Mouse (Mus musculus) hindbrain, embryonic 13.5 days (tissue): ENCODE results near the gene Ywhag. TPM values are rescaled to one million over a fixed set of nuclear protein-coding genes. Genes with fewer than 3 reads are reported as not detected.

Source experiments
- ATAC-seq: fragments of 200-750 bp; cut with Nextera tagmentation; 2 replicates; pipeline ENCODE4 v1.8.0; 2017; ENCODE audit warnings: moderate TSS enrichment; ENCODE audit not compliant: low FRiP score
- H3K27ac ChIP-seq: fragments of 300-500 bp; sonication (generic); 2 replicates; pipeline ENCODE4 v1.5.1; 2015; ENCODE audit warnings: inconsistent platforms, mild to moderate bottlenecking, moderate library complexity
- H3K27me3 ChIP-seq: fragments of 300-500 bp; sonication (generic); 2 replicates; pipeline ENCODE4 v1.6.1; 2015; ENCODE audit warnings: mild to moderate bottlenecking, inconsistent platforms
- H3K36me3 ChIP-seq: fragments of 300-500 bp; sonication (generic); 2 replicates; pipeline ENCODE4 v1.6.1; 2015; ENCODE audit warnings: mild to moderate bottlenecking, inconsistent platforms
- H3K4me1 ChIP-seq: fragments of 300-500 bp; sonication (generic); replicated peaks from 2 replicates; pipeline ENCODE4 v1.6.1; 2015; ENCODE audit warnings: inconsistent platforms
- H3K4me2 ChIP-seq: fragments of 300-500 bp; sonication (generic); 2 replicates; pipeline ENCODE4 v1.6.1; 2015; ENCODE audit warnings: inconsistent platforms, mild to moderate bottlenecking, moderate library complexity
- H3K4me3 ChIP-seq: fragments of 300-500 bp; sonication (generic); 2 replicates; pipeline ENCODE4 v1.5.1; 2015; ENCODE audit warnings: mild to moderate bottlenecking, inconsistent platforms
- H3K9ac ChIP-seq: fragments of 300-500 bp; sonication (generic); 2 replicates; pipeline ENCODE4 v1.6.1; 2015; ENCODE audit warnings: mild to moderate bottlenecking, inconsistent platforms
- H3K9me3 ChIP-seq: fragments of 300-500 bp; sonication (generic); 2 replicates; pipeline ENCODE4 v1.6.1; 2016; ENCODE audit warnings: inconsistent platforms
- WGBS: fragments of 180-500 bp; shearing (Covaris S2); methylation state at CpG from one replicate; pipeline ENCODE4 v1.1.7; 2015; 5-methylcytosine and 5-hydroxymethylcytosine counted together
- polyA plus RNA-seq: library from polyadenylated mRNA; unstranded; fragments of >200 nt; fragmentation: Nextera tagmentation; extraction: Ambion mirVana; gene quantifications from 2 replicates; pipeline ENCODE4 v1.2.1, GENCODE M21; 2015

The Ywhag gene
- polyA plus RNA-seq, 1 experiment from 2014 or later, result 646 TPM

DNA sequence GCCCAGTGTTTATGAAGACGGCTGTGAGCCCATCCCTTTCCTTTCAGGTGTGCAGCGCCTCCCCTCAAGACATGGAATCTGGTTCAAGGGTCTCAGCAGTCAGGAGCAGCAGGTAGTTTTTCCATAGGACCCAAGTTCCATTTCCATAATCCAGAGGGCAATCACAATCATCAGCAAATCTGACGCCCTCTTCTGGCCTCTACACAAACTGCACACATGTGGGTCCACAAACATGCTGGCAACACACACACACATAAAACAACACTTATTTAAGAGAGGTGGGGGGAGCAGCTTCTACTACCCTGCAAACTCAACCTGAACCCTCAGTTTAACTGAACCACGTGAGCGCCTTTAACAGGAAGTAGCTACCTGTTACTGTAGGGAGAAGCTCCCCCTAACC is 15.8 kb downstream of the Ywhag start:
- Histone ChIP-seq H3K9me3 (no peaks in the 10 kb centered on the region), H3K36me3 (peaks cover 84% of the 10 kb centered on the region), H3K9ac (no peak overlapping the region), H3K27ac (no peak overlapping the region), H3K4me3 (no peak overlapping the region), H3K4me2 (no peak overlapping the region), H3K4me1 (peaks cover 23% of the 10 kb centered on the region), H3K27me3 (no peaks in the 10 kb centered on the region)
- 94% methylated on average over 5 of the region's 5 CpGs for WGBS
- ATAC-seq, result no peak

- H3K27ac ChIP-seq, result no peak overlapping the region
- no peaks in the 10 kb centered on the region for H3K27me3 ChIP-seq
- ATAC-seq, result no peak
- H3K9me3 ChIP-seq, result no peaks in the 10 kb centered on the region
- no peak overlapping the region for H3K4me2 ChIP-seq
- WGBS, result 95% methylated on average over 5 of the region's 5 CpGs
- peaks cover 86% of the 10 kb centered on the region for H3K36me3 ChIP-seq
- peaks cover 25% of the 10 kb centered on the region for H3K4me1 ChIP-seq
- no peak overlapping the region for H3K9ac ChIP-seq
- H3K4me3 ChIP-seq, result no peak overlapping the region
Observed at GRCm38 (mm10) chr5:135918059-135918437, 16.4 kb downstream of the Ywhag start.

DNA sequence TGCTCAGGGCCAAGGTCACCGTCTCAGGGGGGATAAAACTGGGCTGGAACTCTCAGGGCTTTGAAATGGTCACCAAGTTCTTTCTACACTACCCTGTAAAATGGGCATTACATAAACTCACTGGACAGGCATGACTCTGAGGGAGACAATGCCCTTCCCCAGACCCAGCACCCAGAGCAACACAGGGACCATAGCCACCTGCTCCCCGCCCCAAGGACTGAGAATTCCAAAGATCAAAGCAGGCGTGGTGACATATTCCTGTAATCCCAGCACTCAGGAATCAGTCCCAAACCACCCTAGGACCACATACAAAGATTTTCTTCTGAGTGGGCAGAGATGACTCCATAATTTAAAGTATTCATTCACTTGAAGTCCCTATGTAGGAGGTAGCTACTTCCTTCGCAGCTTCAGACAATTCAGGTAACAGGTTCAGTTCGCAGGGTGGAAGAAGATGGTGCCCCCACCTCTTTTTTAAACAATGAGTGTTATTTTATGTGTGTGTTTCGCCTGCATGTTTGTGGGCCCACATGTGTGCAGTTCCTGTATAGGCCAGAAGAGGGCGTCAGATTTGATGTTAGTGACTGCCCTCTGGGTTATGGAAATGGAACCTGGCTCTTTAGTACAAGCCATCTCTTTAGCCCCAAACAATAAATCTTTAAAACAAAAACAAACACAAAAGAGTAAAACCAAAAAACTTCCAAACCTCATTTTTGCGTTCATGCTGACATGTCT is 16.9 kb downstream of the Ywhag start:
- no peak overlapping the region for H3K9ac ChIP-seq
- H3K36me3 ChIP-seq, result peaks cover 87% of the 10 kb centered on the region
- H3K9me3 ChIP-seq, result no peaks in the 10 kb centered on the region
- H3K27me3 ChIP-seq, result no peaks in the 10 kb centered on the region
- H3K4me1 ChIP-seq, result peaks cover 25% of the 10 kb centered on the region
- no peak overlapping the region for H3K4me3 ChIP-seq
- WGBS, result 93% methylated on average over 8 of the region's 8 CpGs
- H3K4me2 ChIP-seq, result no peak overlapping the region
- no peak for ATAC-seq
- H3K27ac ChIP-seq, result no peak overlapping the region

GRCm38 (mm10) chr5:135916601-135917000 is 17.8 kb downstream of the Ywhag start:
- no peak overlapping the region for H3K4me2 ChIP-seq
- no peak overlapping the region for H3K9ac ChIP-seq
- peaks cover 26% of the 10 kb centered on the region for H3K4me1 ChIP-seq
- H3K4me3 ChIP-seq, result no peak overlapping the region
- no peak for ATAC-seq
- peaks cover 86% of the 10 kb centered on the region for H3K36me3 ChIP-seq
- H3K9me3 ChIP-seq, result no peaks in the 10 kb centered on the region
- 96% methylated on average over 3 of the region's 3 CpGs for whole genome bisulfite sequencing
- no peak overlapping the region for H3K27ac ChIP-seq
- H3K27me3 ChIP-seq, result no peaks in the 10 kb centered on the region

DNA sequence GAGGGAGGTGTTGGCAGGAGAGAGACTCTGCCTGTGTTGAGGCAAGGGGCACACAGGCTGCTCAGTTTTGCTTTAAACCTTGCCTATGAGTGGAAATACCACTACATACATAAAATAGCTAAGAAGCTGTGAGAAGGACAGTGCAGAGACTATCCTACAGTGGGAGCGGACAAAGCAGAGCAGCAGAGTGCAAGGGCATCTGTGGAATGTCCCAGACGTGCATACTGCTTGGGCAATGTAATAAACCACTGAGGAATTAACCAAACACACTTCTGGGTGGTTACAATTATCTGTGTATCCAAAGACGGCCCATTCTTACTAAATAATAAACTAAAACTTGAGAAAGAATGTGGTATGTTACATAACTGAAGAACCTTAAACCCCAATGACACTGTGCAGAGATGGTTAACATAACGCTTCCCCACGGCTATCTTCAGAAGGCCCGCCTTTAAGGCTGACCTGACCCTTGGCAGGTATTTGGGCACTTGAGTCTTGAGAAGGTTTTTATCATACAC is 18.3 kb downstream of the Ywhag start:
- no peak overlapping the region for H3K4me2 ChIP-seq
- no peak overlapping the region for H3K27ac ChIP-seq
- H3K4me3 ChIP-seq, result no peak overlapping the region
- H3K27me3 ChIP-seq, result no peaks in the 10 kb centered on the region
- ATAC-seq, result no peak
- peaks cover 26% of the 10 kb centered on the region for H3K4me1 ChIP-seq
- peaks cover 86% of the 10 kb centered on the region for H3K36me3 ChIP-seq
- H3K9ac ChIP-seq, result no peak overlapping the region
- 93% methylated on average over 6 of the region's 6 CpGs for WGBS
- H3K9me3 ChIP-seq, result no peaks in the 10 kb centered on the region

DNA sequence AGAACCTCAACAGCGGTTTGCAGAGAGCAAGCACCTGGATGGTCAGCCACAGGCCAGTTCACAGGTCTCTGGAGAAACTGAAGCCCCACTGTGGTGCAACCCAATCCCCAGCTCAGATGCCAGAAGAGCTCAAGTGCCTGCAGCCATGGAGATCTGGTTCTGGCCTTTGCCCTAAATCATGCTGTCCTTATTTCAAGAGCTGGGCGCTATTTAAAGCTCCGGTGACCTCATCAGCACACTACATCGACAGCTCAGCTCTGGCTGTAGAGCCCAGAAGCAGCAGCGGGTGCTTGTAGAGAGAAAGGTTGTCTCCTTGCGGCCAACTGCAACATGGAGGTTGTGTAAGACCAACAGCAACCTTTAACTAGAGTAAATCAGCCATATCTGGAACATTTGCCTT is 20.3 kb downstream of the Ywhag start:
- Histone ChIP-seq H3K4me1 (peaks cover 20% of the 10 kb centered on the region), H3K27me3 (no peaks in the 10 kb centered on the region), H3K27ac (0 out of 2 replicates have a peak overlapping the region, but pooled peaks have one; percentile 50), H3K4me2 (no peak overlapping the region), H3K4me3 (no peak overlapping the region), H3K9me3 (no peaks in the 10 kb centered on the region), H3K9ac (no peak overlapping the region), H3K36me3 (peaks cover 88% of the 10 kb centered on the region)
- ATAC-seq, result no peak
- 87% methylated on average over 6 of the region's 6 CpGs for WGBS

- Histone ChIP-seq H3K9me3 (no peaks in the 10 kb centered on the region), H3K9ac (no peak overlapping the region), H3K27ac (no peak overlapping the region), H3K4me1 (peaks cover 28% of the 10 kb centered on the region), H3K36me3 (peaks cover 83% of the 10 kb centered on the region), H3K4me3 (no peak overlapping the region), H3K27me3 (no peaks in the 10 kb centered on the region), H3K4me2 (no peak overlapping the region)
- WGBS, result 88% methylated on average over 5 of the region's 5 CpGs
- no peak for ATAC-seq
Observed at GRCm38 (mm10) chr5:135913201-135913600, 21.2 kb downstream of the Ywhag start.

DNA sequence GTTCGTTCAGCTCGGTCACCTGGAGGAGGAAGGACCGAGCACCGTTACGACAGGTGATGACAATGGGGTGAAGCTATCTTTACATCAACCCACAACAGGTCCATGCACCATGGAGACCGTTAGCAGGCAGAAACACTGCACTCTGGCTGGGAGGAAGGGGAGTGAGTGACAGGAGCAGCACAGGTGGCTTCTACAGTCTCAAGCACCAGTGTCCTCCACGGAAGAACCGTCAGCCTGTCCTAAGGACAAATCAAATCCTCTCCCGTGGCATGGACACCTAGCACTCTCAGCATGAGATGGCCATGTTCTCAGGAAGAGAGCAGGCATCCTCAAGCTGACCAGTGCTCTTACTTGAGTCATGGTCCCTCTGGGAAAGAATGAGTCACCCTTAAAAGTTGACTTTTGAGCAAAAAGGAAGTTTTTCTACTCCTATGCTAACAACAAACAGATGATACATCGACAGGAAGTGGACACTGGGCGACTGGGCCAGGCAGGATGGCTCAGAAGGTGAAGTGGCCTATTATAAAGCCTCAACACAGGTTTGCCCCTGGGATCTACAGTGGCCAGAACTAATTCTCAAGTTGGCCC is 22.7 kb downstream of the Ywhag start:
- Histone ChIP-seq H3K4me3 (no peak overlapping the region), H3K9me3 (no peaks in the 10 kb centered on the region), H3K27me3 (no peaks in the 10 kb centered on the region), H3K27ac (no peak overlapping the region), H3K4me2 (no peak overlapping the region), H3K9ac (no peak overlapping the region), H3K4me1 (peaks cover 39% of the 10 kb centered on the region), H3K36me3 (peaks cover 82% of the 10 kb centered on the region)
- WGBS, result 96% methylated on average over 11 of the region's 11 CpGs
- no peak for ATAC-seq

- ATAC-seq, result no peak
- H3K4me3 ChIP-seq, result no peak overlapping the region
- no peaks in the 10 kb centered on the region for H3K9me3 ChIP-seq
- no peak overlapping the region for H3K4me2 ChIP-seq
- peaks cover 76% of the 10 kb centered on the region for H3K36me3 ChIP-seq
- no peak overlapping the region for H3K27ac ChIP-seq
- H3K27me3 ChIP-seq, result no peaks in the 10 kb centered on the region
- H3K9ac ChIP-seq, result no peak overlapping the region
- WGBS, result 89% methylated on average over 25 of the region's 25 CpGs
- peaks cover 37% of the 10 kb centered on the region for H3K4me1 ChIP-seq
Observed at GRCm38 (mm10) chr5:135910813-135911212, 23.6 kb downstream of the Ywhag start.

DNA sequence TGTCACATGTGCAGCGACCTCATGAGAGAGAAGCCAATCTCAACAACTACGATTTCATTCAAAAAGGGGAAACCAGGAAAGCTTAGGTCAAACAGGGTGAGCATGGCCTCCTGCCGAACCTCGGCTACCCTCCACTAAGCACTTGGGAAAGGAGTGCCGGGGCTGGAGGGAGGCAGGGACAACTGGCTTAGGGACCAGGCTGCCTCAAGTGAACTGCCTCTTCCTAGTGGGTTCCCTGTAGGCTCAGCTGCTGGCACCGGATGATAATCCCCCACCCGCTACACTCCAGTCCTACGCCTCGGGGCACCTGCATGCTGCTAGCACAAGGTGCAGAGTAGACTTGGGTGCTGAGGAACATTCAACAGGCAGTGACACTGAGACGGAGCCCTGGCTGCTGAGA is 24.8 kb downstream of the Ywhag start:
- peaks cover 74% of the 10 kb centered on the region for H3K36me3 ChIP-seq
- H3K4me1 ChIP-seq, result peaks cover 41% of the 10 kb centered on the region
- no peaks in the 10 kb centered on the region for H3K27me3 ChIP-seq
- no peak overlapping the region for H3K4me3 ChIP-seq
- H3K9ac ChIP-seq, result no peak overlapping the region
- 84% methylated on average over 10 of the region's 10 CpGs for WGBS
- H3K9me3 ChIP-seq, result no peaks in the 10 kb centered on the region
- no peak overlapping the region for H3K27ac ChIP-seq
- H3K4me2 ChIP-seq, result no peak overlapping the region
- no peak for ATAC-seq

GRCm38 (mm10) chr5:135908989-135909388 is 25.4 kb downstream of the Ywhag start:
- H3K4me2 ChIP-seq, result no peak overlapping the region
- 95% methylated on average over 16 of the region's 16 CpGs for WGBS
- no peak overlapping the region for H3K4me3 ChIP-seq
- no peak overlapping the region for H3K27ac ChIP-seq
- no peak overlapping the region for H3K9ac ChIP-seq
- H3K4me1 ChIP-seq, result peaks cover 38% of the 10 kb centered on the region
- no peaks in the 10 kb centered on the region for H3K27me3 ChIP-seq
- no peak for ATAC-seq
- peaks cover 70% of the 10 kb centered on the region for H3K36me3 ChIP-seq
- H3K9me3 ChIP-seq, result no peaks in the 10 kb centered on the region

GRCm38 (mm10) chr5:135908185-135908584 is 26.2 kb downstream of the Ywhag start:
- Histone ChIP-seq H3K27me3 (no peaks in the 10 kb centered on the region), H3K4me1 (peaks cover 38% of the 10 kb centered on the region), H3K27ac (peak overlapping the region; percentile 35; the same call in 1 of the 2 replicates), H3K36me3 (peaks cover 62% of the 10 kb centered on the region), H3K4me2 (no peak overlapping the region), H3K4me3 (no peak overlapping the region), H3K9me3 (no peaks in the 10 kb centered on the region), H3K9ac (no peak overlapping the region)
- WGBS, result 79% methylated on average over 12 of the region's 12 CpGs
- ATAC-seq, result no peak

DNA sequence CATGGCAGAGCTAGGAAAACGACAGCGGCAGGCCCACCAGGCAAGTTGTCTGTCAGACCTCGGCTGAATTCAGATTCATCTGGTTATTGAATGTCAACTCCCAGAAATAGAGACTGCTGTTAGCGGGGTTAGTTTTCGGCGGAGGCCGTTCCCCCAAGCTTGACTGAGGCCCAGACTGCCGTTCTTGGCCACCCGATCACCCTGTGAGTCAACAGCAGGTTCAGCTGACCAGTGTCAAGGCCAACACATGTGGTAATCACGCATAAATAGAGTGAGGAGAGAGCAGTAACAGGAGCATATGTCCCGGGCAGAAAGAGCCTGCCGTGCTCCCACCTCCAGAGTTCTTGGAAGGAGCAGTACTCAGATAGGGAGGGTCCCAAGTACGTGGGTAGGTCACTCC is 27.2 kb downstream of the Ywhag start:
- H3K4me2 ChIP-seq, result no peak overlapping the region
- no peak overlapping the region for H3K9ac ChIP-seq
- ATAC-seq, result no peak
- H3K4me3 ChIP-seq, result no peak overlapping the region
- H3K27me3 ChIP-seq, result no peaks in the 10 kb centered on the region
- no peak overlapping the region for H3K27ac ChIP-seq
- WGBS, result 85% methylated on average over 13 of the region's 13 CpGs
- no peaks in the 10 kb centered on the region for H3K9me3 ChIP-seq
- peaks cover 38% of the 10 kb centered on the region for H3K4me1 ChIP-seq
- peaks cover 52% of the 10 kb centered on the region for H3K36me3 ChIP-seq
